13 mouse cellular contexts compared by ENCODE assay signal in the genomic region with DNA sequence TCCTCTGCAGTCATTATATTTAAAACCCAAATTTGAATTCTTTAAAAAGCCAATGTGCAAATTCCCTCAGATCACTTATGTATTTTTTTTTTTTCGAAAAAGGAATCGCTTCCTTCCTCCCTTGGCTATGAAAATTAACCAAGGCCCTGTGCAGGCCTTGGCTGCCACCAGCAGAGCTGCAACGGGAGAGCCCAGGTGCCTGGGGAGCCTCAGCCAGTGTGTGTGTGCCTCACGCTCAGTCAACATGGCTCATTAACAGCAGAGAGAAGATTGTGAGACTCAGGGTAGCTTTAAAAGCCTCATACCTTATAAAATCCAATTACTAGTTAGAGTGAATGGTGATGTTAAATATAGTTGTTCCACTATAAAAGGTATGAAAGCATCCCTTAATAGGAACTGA.
DNase-seq lines count a peak whose midpoint lies in the region; ATAC-seq and TF ChIP-seq lines count a peak whose summit lies in the region.
"Had no signal": no experiment of that assay in that cellular context is flagged by ENCODE, and none has a peak within 500 bp of the region (broad histone marks: within the 10 kb centered on the region; RNA-seq: fewer than 3 reads in every experiment).

No protein-coding gene starts in this region.

- no peak overlapping the region for H3K27ac ChIP-seq in forebrain, embryonic 11.5 days (ENCODE audit: low read depth, low read length)
- H3K27ac ChIP-seq in forebrain, embryonic 10.5 days: no peak overlapping the region
- H3K27ac ChIP-seq in cortical plate, adult 2 months (ENCODE audit: insufficient read depth, low read length): peak overlapping the region; percentile 81
- H3K27ac ChIP-seq in hindbrain, embryonic 16.5 days (ENCODE audit: low read depth, low read length): 0 out of 2 replicates have a peak overlapping the region, but pooled peaks have one; percentile 39
- peak overlapping the region; percentile 55; the same call in 1 of the 2 replicates for H3K27ac ChIP-seq in midbrain, embryonic 15.5 days
- no peak overlapping the region for H3K27ac ChIP-seq in liver, embryonic 11.5 days (ENCODE audit: low read depth, low read length)
- H3K27ac ChIP-seq: lung, embryonic 15.5 days had no signal

- H3K4me2 ChIP-seq in forebrain, embryonic 11.5 days (ENCODE audit: low read depth, low read length, severe bottlenecking): no peak overlapping the region
- H3K4me2 ChIP-seq in hindbrain, embryonic 16.5 days (ENCODE audit: low read length): no peak overlapping the region
- no peak overlapping the region for H3K4me2 ChIP-seq in midbrain, embryonic 15.5 days
- H3K4me2 ChIP-seq in liver, embryonic 11.5 days: no peak overlapping the region
- H3K4me2 ChIP-seq: lung, embryonic 15.5 days had no signal

- intact Hi-C loops in heart, postnatal 10 days (cut with DNase I): no loop called here

- no peak for TF ChIP-seq POLR2A in cortical plate, adult 2 months (IDR thresholded peaks at IDR 0.05; ENCODE audit: extremely low read depth, insufficient read depth, low read length)

- no peak overlapping the region for H3K9ac ChIP-seq in forebrain, embryonic 11.5 days (ENCODE audit: low read length)
- H3K9ac ChIP-seq in hindbrain, embryonic 16.5 days (ENCODE audit: low read depth, low read length): no peak overlapping the region; the same call in 1 of the 2 replicates
- H3K9ac ChIP-seq in midbrain, embryonic 15.5 days: no peak overlapping the region
- H3K9ac ChIP-seq in liver, embryonic 11.5 days (ENCODE audit: low read depth, low read length): no peak overlapping the region
- H3K9ac ChIP-seq: lung, embryonic 15.5 days had no signal

- WGBS in forebrain, embryonic 11.5 days: 26% methylated on average over 4 of the region's 4 CpGs
- 37% methylated on average over 4 of the region's 4 CpGs for WGBS in forebrain, embryonic 10.5 days
- WGBS in hindbrain, embryonic 16.5 days: 14% methylated on average over 4 of the region's 4 CpGs
- 17% methylated on average over 4 of the region's 4 CpGs for WGBS in midbrain, embryonic 15.5 days
- 50% methylated on average over 4 of the region's 4 CpGs for WGBS in liver, embryonic 11.5 days

- no peaks in the 10 kb centered on the region for H3K9me3 ChIP-seq in forebrain, embryonic 11.5 days (ENCODE audit: control insufficient read depth, low read length)
- no peaks in the 10 kb centered on the region for H3K9me3 ChIP-seq in forebrain, embryonic 10.5 days
- H3K9me3 ChIP-seq in hindbrain, embryonic 16.5 days (ENCODE audit: control insufficient read depth, low read length): no peaks in the 10 kb centered on the region
- no peaks in the 10 kb centered on the region for H3K9me3 ChIP-seq in midbrain, embryonic 15.5 days
- H3K9me3 ChIP-seq in liver, embryonic 11.5 days (ENCODE audit: control insufficient read depth, low read length): no peaks in the 10 kb centered on the region
- H3K9me3 ChIP-seq: lung, embryonic 15.5 days; megakaryocyte, embryonic 14.5 days had no signal

- H3K4me3 ChIP-seq in forebrain, embryonic 11.5 days (ENCODE audit: low read depth, low read length): no peak overlapping the region
- H3K4me3 ChIP-seq in forebrain, embryonic 10.5 days: no peak overlapping the region
- no peak overlapping the region for H3K4me3 ChIP-seq in cortical plate, adult 2 months (ENCODE audit: insufficient read depth, low read length)
- no peak overlapping the region for H3K4me3 ChIP-seq in hindbrain, embryonic 16.5 days (ENCODE audit: low read length)
- no peak overlapping the region for H3K4me3 ChIP-seq in midbrain, embryonic 15.5 days
- H3K4me3 ChIP-seq in liver, embryonic 11.5 days (ENCODE audit: low read depth, low read length): no peak overlapping the region
- H3K4me3 ChIP-seq: lung, embryonic 15.5 days; megakaryocyte, embryonic 14.5 days had no signal

- no peak for TF ChIP-seq CTCF in cortical plate, adult 2 months (IDR thresholded peaks at IDR 0.05; ENCODE audit: extremely low read depth, insufficient read depth, low read length)

- no peaks in the 10 kb centered on the region for H3K36me3 ChIP-seq in forebrain, embryonic 11.5 days (ENCODE audit: control insufficient read depth, insufficient read depth, low read length)
- H3K36me3 ChIP-seq in forebrain, embryonic 10.5 days (replicated peaks): no peaks in the 10 kb centered on the region
- H3K36me3 ChIP-seq in hindbrain, embryonic 16.5 days (ENCODE audit: control insufficient read depth, insufficient read depth, low read length): no peaks in the 10 kb centered on the region
- no peaks in the 10 kb centered on the region for H3K36me3 ChIP-seq in midbrain, embryonic 15.5 days (replicated peaks)
- no peaks in the 10 kb centered on the region for H3K36me3 ChIP-seq in liver, embryonic 11.5 days (ENCODE audit: control insufficient read depth, insufficient read depth, low read length)
- H3K36me3 ChIP-seq: lung, embryonic 15.5 days had no signal

- H3K27me3 ChIP-seq in forebrain, embryonic 11.5 days (ENCODE audit: control insufficient read depth, insufficient read depth, low read length): no peaks in the 10 kb centered on the region
- H3K27me3 ChIP-seq in forebrain, embryonic 10.5 days (ENCODE audit: poor library complexity, severe bottlenecking): no peaks in the 10 kb centered on the region; the same call in 1 of the 2 replicates
- no peaks in the 10 kb centered on the region for H3K27me3 ChIP-seq in hindbrain, embryonic 16.5 days (replicated peaks; ENCODE audit: control insufficient read depth, insufficient read depth, low read length)
- H3K27me3 ChIP-seq in midbrain, embryonic 15.5 days (replicated peaks): no peaks in the 10 kb centered on the region
- H3K27me3 ChIP-seq in liver, embryonic 11.5 days (replicated peaks; ENCODE audit: control insufficient read depth, insufficient read depth, low read length): no peaks in the 10 kb centered on the region
- H3K27me3 ChIP-seq: lung, embryonic 15.5 days had no signal

- H3K4me1 ChIP-seq in forebrain, embryonic 11.5 days (replicated peaks; ENCODE audit: control insufficient read depth, insufficient read depth, low read length): 0 out of 2 replicates have a peak, but pooled peaks cover 3% of the 10 kb centered on the region
- H3K4me1 ChIP-seq in forebrain, embryonic 10.5 days: peaks cover 18% of the 10 kb centered on the region
- peaks cover 10% of the 10 kb centered on the region for H3K4me1 ChIP-seq in cortical plate, adult 2 months (ENCODE audit: control insufficient read depth, insufficient read depth, low read length)
- peaks cover 7% of the 10 kb centered on the region; the same call in 1 of the 2 replicates for H3K4me1 ChIP-seq in hindbrain, embryonic 16.5 days (ENCODE audit: control insufficient read depth, insufficient read depth, low read depth, low read length)
- peaks cover 13% of the 10 kb centered on the region for H3K4me1 ChIP-seq in midbrain, embryonic 15.5 days
- H3K4me1 ChIP-seq in liver, embryonic 11.5 days (replicated peaks; ENCODE audit: control insufficient read depth, insufficient read depth, low read length): no peaks in the 10 kb centered on the region
- H3K4me1 ChIP-seq: lung, embryonic 15.5 days had no signal

- no peak for DNase-seq in forebrain, embryonic 11.5 days (ENCODE audit: low spot score)
- DNase-seq in forebrain, embryonic 10.5 days (ENCODE audit: extremely low spot score, low spot score): no peak
- no peak for DNase-seq in liver, embryonic 11.5 days (ENCODE audit: low spot score)
- no peak for DNase-seq in T-cell, adult 2 months (ENCODE audit: low spot score)
- DNase-seq in heart, postnatal 10 days: no peak
- DNase-seq: cerebellum, adult 8-10 months; kidney, postnatal 10 days had no signal

- 0 out of 2 replicates have a peak, but pooled peaks have one; percentile 51 for ATAC-seq in forebrain, embryonic 11.5 days (replicated peaks; ENCODE audit: low FRiP score)
- peak; percentile 72; the same call in 1 of the 2 replicates for ATAC-seq in hindbrain, embryonic 16.5 days
- ATAC-seq in midbrain, embryonic 15.5 days (replicated peaks): peak; percentile 86; the same call in 1 of the 2 replicates
- ATAC-seq in liver, embryonic 11.5 days (replicated peaks; ENCODE audit: low FRiP score): no peak
- ATAC-seq: intestine, postnatal 0 days had no signal

Comparison
In these comparisons a context has a peak if more than half of its experiments do, and no peak if none do; other contexts are left out.
1. H3K27ac ChIP-seq: peak in cortical plate, adult 2 months (single experiment), hindbrain, embryonic 16.5 days (single experiment) and midbrain, embryonic 15.5 days (single experiment); none in forebrain, embryonic 11.5 days (single experiment), forebrain, embryonic 10.5 days (single experiment) and liver, embryonic 11.5 days (single experiment).